Mouse (Mus musculus) hindbrain, embryonic 12.5 days (tissue): ENCODE measurements around the gene Pank1. TPM values are rescaled to one million over a fixed set of nuclear protein-coding genes. Genes with fewer than 3 reads are reported as not detected.

Experiments
- ATAC-seq: fragments of 200-750 bp; cut with Nextera tagmentation; 2 replicates; pipeline ENCODE4 v1.8.0; 2017; ENCODE audit warnings: moderate TSS enrichment; ENCODE audit not compliant: low FRiP score
- H3K27ac ChIP-seq: fragments of 300-500 bp; sonication (generic); 2 replicates; pipeline ENCODE4 v1.5.1; 2016; ENCODE audit warnings: mild to moderate bottlenecking
- H3K27me3 ChIP-seq: fragments of 300-500 bp; sonication (generic); 2 replicates; pipeline ENCODE4 v1.6.1; 2016; ENCODE audit warnings: mild to moderate bottlenecking
- H3K36me3 ChIP-seq: fragments of 300-500 bp; sonication (generic); 2 replicates; pipeline ENCODE4 v1.6.1; 2016; ENCODE audit warnings: mild to moderate bottlenecking
- H3K4me1 ChIP-seq: fragments of 300-500 bp; sonication (generic); 2 replicates; pipeline ENCODE4 v1.6.1; 2016
- H3K4me2 ChIP-seq: fragments of 300-500 bp; sonication (generic); replicated peaks from 2 replicates; pipeline ENCODE4 v1.6.1; 2016; ENCODE audit warnings: mild to moderate bottlenecking
- H3K4me3 ChIP-seq: fragments of 300-500 bp; sonication (generic); 2 replicates; pipeline ENCODE4 v1.5.1; 2016; ENCODE audit warnings: mild to moderate bottlenecking
- H3K9ac ChIP-seq: fragments of 300-500 bp; sonication (generic); 2 replicates; pipeline ENCODE4 v1.6.1; 2016; ENCODE audit warnings: mild to moderate bottlenecking, moderate library complexity
- H3K9me3 ChIP-seq: fragments of 300-500 bp; sonication (generic); replicated peaks from 2 replicates; pipeline ENCODE4 v1.6.1; 2016; ENCODE audit warnings: mild to moderate bottlenecking
- WGBS: fragments of 180-500 bp; shearing (Covaris S2); methylation state at CpG from one replicate; pipeline ENCODE4 v1.1.7; 2016; 5-methylcytosine and 5-hydroxymethylcytosine counted together
- polyA plus RNA-seq: library from polyadenylated mRNA; unstranded; fragments of >200 nt; fragmentation: Nextera tagmentation; extraction: Ambion mirVana; gene quantifications from 2 replicates; pipeline ENCODE4 v1.2.1, GENCODE M21; 2016

Pank1 gene
- polyA plus RNA-seq, 1 experiment from 2014 or later = 8.5 TPM

- Histone ChIP-seq H3K4me2 (no peak overlapping the region), H3K9me3 (no peaks in the 10 kb centered on the region; the same call in 1 of the 2 replicates), H3K9ac (no peak overlapping the region), H3K27ac (no peak overlapping the region), H3K4me1 (no peaks in the 10 kb centered on the region), H3K4me3 (no peak overlapping the region), H3K36me3 (no peaks in the 10 kb centered on the region), H3K27me3 (no peaks in the 10 kb centered on the region)
- WGBS = 90% methylated on average over 4 of the region's 4 CpGs
- ATAC-seq = no peak
These were observed 19.7 kb upstream of the Pank1 start for GRCm38 (mm10) chr19:34898941-34899340.

- Histone ChIP-seq H3K4me2 (no peak overlapping the region), H3K27me3 (no peaks in the 10 kb centered on the region), H3K4me3 (no peak overlapping the region), H3K36me3 (no peaks in the 10 kb centered on the region), H3K9me3 (no peaks in the 10 kb centered on the region; the same call in 1 of the 2 replicates), H3K4me1 (no peaks in the 10 kb centered on the region), H3K27ac (no peak overlapping the region), H3K9ac (no peak overlapping the region)
- ATAC-seq = no peak
- 92% methylated on average over 15 of the region's 15 CpGs for WGBS
These were observed 18.1 kb upstream of the Pank1 start for GRCm38 (mm10) chr19:34897082-34897965.

- no peaks in the 10 kb centered on the region; the same call in 1 of the 2 replicates for H3K9me3 ChIP-seq
- WGBS = 83% methylated on average over 4 of the region's 4 CpGs
- no peak overlapping the region for H3K9ac ChIP-seq
- no peak for ATAC-seq
- no peak overlapping the region for H3K4me3 ChIP-seq
- no peaks in the 10 kb centered on the region for H3K36me3 ChIP-seq
- H3K4me1 ChIP-seq = no peaks in the 10 kb centered on the region
- H3K4me2 ChIP-seq = no peak overlapping the region
- H3K27ac ChIP-seq = no peak overlapping the region
- H3K27me3 ChIP-seq = no peaks in the 10 kb centered on the region
These were observed 15.8 kb upstream of the Pank1 start for GRCm38 (mm10) chr19:34895082-34895481.

- Histone ChIP-seq H3K4me1 (no peaks in the 10 kb centered on the region), H3K9me3 (no peaks in the 10 kb centered on the region; the same call in 1 of the 2 replicates), H3K4me3 (no peak overlapping the region), H3K4me2 (no peak overlapping the region), H3K27me3 (no peaks in the 10 kb centered on the region), H3K9ac (no peak overlapping the region), H3K27ac (no peak overlapping the region), H3K36me3 (no peaks in the 10 kb centered on the region)
- no peak for ATAC-seq
- WGBS = 80% methylated on average over 1 of the region's 1 CpGs
These were observed 12.3 kb upstream of the Pank1 start for GRCm38 (mm10) chr19:34891590-34891989.

- Histone ChIP-seq H3K4me2 (no peak overlapping the region), H3K4me1 (no peaks in the 10 kb centered on the region), H3K36me3 (no peaks in the 10 kb centered on the region), H3K9ac (no peak overlapping the region), H3K27ac (no peak overlapping the region), H3K27me3 (no peaks in the 10 kb centered on the region), H3K4me3 (no peak overlapping the region), H3K9me3 (no peaks in the 10 kb centered on the region; the same call in 1 of the 2 replicates)
- 77% methylated on average over 3 of the region's 3 CpGs for whole genome bisulfite sequencing
- ATAC-seq = no peak
These were observed 11.7 kb upstream of the Pank1 start for GRCm38 (mm10) chr19:34890981-34891380.

- no peak for ATAC-seq
- Histone ChIP-seq H3K27ac (no peak overlapping the region), H3K27me3 (no peaks in the 10 kb centered on the region), H3K36me3 (no peaks in the 10 kb centered on the region), H3K9me3 (no peaks in the 10 kb centered on the region), H3K4me3 (no peak overlapping the region), H3K9ac (no peak overlapping the region), H3K4me1 (no peaks in the 10 kb centered on the region), H3K4me2 (no peak overlapping the region)
- WGBS = 83% methylated on average over 4 of the region's 4 CpGs
These were observed 7.1 kb upstream of the Pank1 start for GRCm38 (mm10) chr19:34886324-34886723.

GRCm38 (mm10) chr19:34883526-34884224 lies 4.4 kb upstream of the Pank1 start:
- Histone ChIP-seq H3K4me3 (no peak overlapping the region), H3K36me3 (no peaks in the 10 kb centered on the region), H3K4me2 (no peak overlapping the region), H3K9ac (no peak overlapping the region), H3K9me3 (no peaks in the 10 kb centered on the region), H3K27ac (no peak overlapping the region), H3K27me3 (no peaks in the 10 kb centered on the region), H3K4me1 (peaks cover 10% of the 10 kb centered on the region)
- no peak for ATAC-seq
- 92% methylated on average over 3 of the region's 3 CpGs for WGBS

- no peaks in the 10 kb centered on the region for H3K9me3 ChIP-seq
- no peak overlapping the region for H3K9ac ChIP-seq
- no peak overlapping the region for H3K27ac ChIP-seq
- no peak for ATAC-seq
- H3K4me3 ChIP-seq = no peak overlapping the region
- no peak overlapping the region for H3K4me2 ChIP-seq
- no peaks in the 10 kb centered on the region for H3K27me3 ChIP-seq
- H3K4me1 ChIP-seq = peaks cover 11% of the 10 kb centered on the region
- no peaks in the 10 kb centered on the region for H3K36me3 ChIP-seq
- 76% methylated on average over 2 of the region's 2 CpGs for WGBS
These were observed 3.2 kb upstream of the Pank1 start for GRCm38 (mm10) chr19:34882443-34882842.

GRCm38 (mm10) chr19:34881160-34881559 lies 1.9 kb upstream of the Pank1 start:
- H3K4me3 ChIP-seq = no peak overlapping the region
- no peaks in the 10 kb centered on the region for H3K27me3 ChIP-seq
- WGBS = 82% methylated on average over 5 of the region's 5 CpGs
- no peaks in the 10 kb centered on the region for H3K9me3 ChIP-seq
- no peak overlapping the region for H3K4me2 ChIP-seq
- no peaks in the 10 kb centered on the region for H3K36me3 ChIP-seq
- no peak for ATAC-seq
- peaks cover 17% of the 10 kb centered on the region for H3K4me1 ChIP-seq
- H3K27ac ChIP-seq = no peak overlapping the region
- H3K9ac ChIP-seq = no peak overlapping the region

- H3K9ac ChIP-seq = peak overlapping the region; percentile 91
- H3K4me3 ChIP-seq = peak overlapping the region; percentile 92
- H3K27ac ChIP-seq = 0 out of 2 replicates have a peak overlapping the region, but pooled peaks have one; percentile 98
- H3K27me3 ChIP-seq = no peaks in the 10 kb centered on the region
- no peaks in the 10 kb centered on the region for H3K9me3 ChIP-seq
- no peak for ATAC-seq
- 31% methylated on average over 6 of the region's 6 CpGs for WGBS
- H3K36me3 ChIP-seq = no peaks in the 10 kb centered on the region
- H3K4me2 ChIP-seq = peak overlapping the region; percentile 72
- peaks cover 17% of the 10 kb centered on the region for H3K4me1 ChIP-seq
These were observed 369 bp upstream of the Pank1 start for GRCm38 (mm10) chr19:34879624-34880023.

- Histone ChIP-seq H3K4me1 (peaks cover 17% of the 10 kb centered on the region), H3K27ac (peak overlapping the region; percentile 98), H3K4me3 (peak overlapping the region; percentile 92), H3K4me2 (peak overlapping the region; percentile 72), H3K9me3 (no peaks in the 10 kb centered on the region), H3K27me3 (no peaks in the 10 kb centered on the region), H3K9ac (peak overlapping the region; percentile 91), H3K36me3 (no peaks in the 10 kb centered on the region)
- WGBS = under 1% methylated on average over 44 of the region's 45 CpGs
- ATAC-seq = peak; percentile 96
These were observed 1.2 kb downstream of the Pank1 start for GRCm38 (mm10) chr19:34877898-34878602.

- H3K4me3 ChIP-seq = no peak overlapping the region
- no peak overlapping the region for H3K4me2 ChIP-seq
- no peaks in the 10 kb centered on the region for H3K36me3 ChIP-seq
- no peak overlapping the region for H3K27ac ChIP-seq
- no peaks in the 10 kb centered on the region for H3K27me3 ChIP-seq
- no peaks in the 10 kb centered on the region for H3K9me3 ChIP-seq
- no peak for ATAC-seq
- H3K4me1 ChIP-seq = peaks cover 17% of the 10 kb centered on the region
- 80% methylated on average over 7 of the region's 7 CpGs for WGBS
- no peak overlapping the region for H3K9ac ChIP-seq
These were observed 2.6 kb downstream of the Pank1 start for GRCm38 (mm10) chr19:34876676-34877075.
